Mouse (Mus musculus) brain, embryonic 14.5 days (tissue): Measurements from ENCODE around the gene Ugt1a6a.

Source experiments
- CTCF ChIP-seq: fragments of 200-500 bp; IDR thresholded peaks from 2 replicates; pipeline ENCODE4 v1.5.1; 2012; ENCODE audit warnings: inconsistent platforms, mild to moderate bottlenecking, moderate library complexity, borderline replicate concordance; ENCODE audit not compliant: insufficient read depth, insufficient read length; ENCODE audit errors: extremely low read depth
- POLR2A ChIP-seq: fragments of 200-500 bp; IDR thresholded peaks from 2 replicates; pipeline ENCODE4 v1.6.1; 2012; ENCODE audit warnings: mild to moderate bottlenecking, inconsistent platforms, borderline replicate concordance; ENCODE audit not compliant: poor library complexity, insufficient read depth, insufficient read length, severe bottlenecking; ENCODE audit errors: extremely low read depth

DNA sequence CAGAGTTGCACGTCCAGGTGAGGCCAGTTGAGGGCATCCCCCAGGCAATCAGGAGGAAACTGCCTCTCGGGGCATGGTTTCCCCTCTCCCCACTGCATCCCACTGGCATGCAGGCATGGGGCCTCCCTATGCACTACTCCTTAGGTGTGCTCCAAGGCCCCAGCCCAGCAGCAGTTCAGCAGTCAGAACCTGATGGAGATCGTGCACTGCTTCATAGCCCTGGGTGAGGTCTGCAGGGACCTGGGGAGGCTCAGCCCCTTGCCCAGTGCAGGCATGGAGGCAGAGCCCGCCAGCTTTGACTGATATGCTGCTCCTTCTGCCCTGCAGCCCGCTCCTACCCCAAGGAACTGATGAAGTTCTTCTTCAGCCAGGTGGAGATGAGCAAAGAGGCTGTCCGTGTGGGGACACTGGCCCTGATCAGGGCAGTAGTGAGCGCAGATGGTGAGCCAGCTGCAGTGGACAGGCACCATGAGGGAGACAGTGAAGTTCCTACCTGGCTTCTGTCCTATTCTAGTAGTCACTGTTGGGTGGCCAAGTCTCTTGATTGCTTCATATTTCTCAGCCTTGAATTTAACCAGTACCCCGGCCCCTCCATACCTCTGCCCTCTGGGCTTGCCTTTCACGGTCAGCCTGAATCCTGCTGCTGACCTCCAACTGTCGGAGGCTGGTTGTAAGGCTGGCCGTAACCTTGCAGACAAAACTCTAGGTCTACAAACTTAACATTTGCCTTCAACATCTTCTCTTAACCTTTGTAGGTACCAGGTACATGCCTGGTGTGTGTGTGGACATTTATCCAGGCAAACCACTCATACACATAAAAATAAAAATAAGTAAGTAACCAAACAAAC, 100.7 kb downstream of the Ugt1a6a start:
- TF ChIP-seq CTCF (no peak), POLR2A (no peak)
